Mouse (Mus musculus): ENCODE measurements at regions not wholly inside any gene's neighbourhood (a gene's known extent, or its start where the extent isn't known, plus 50 kb on each side); places are given as distances from the start of the nearest gene placed in this dataset.

DNA sequence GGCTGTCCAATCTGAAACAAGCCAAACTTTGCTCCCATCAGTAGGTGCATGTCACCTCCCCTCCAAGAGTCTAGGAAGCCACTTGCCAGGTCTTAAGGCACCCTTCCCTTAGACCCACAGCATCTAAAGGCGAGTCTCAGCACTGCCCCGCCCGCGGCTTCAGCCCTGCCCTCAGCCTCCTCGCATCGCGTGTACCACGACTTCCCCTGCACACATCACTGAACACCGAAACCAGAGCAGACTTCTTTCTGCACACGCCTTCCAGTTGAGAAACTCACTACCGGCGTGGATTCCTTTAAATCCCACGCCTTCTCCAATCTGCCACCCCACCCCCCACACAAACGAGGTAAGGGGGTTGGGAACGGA lies 168.3 kb upstream of the Azi2 start:
- ATAC-seq (ENCODE audit: poor library complexity, severe bottlenecking): no peak

DNA sequence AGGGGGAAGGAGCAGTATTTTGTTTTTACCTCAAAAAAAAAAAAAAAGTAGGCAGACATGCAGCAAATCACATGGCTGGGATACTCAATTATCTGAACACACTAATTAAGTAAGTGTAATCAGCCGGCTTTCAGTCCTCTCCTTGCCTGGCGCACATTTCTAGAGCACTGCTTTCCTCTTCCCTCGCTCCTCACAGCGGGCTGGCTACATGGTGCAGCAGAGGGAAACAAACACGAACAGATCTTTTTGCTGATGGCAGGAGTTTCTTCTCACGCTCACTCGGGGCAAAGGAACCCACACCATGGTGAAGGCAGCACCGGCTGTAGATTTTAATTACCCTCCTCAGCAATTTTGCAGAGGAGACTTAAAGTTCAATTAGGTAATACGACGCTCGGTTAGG lies 169.7 kb upstream of the Azi2 start:
- no peak for ATAC-seq (ENCODE audit: poor library complexity, severe bottlenecking)

DNA sequence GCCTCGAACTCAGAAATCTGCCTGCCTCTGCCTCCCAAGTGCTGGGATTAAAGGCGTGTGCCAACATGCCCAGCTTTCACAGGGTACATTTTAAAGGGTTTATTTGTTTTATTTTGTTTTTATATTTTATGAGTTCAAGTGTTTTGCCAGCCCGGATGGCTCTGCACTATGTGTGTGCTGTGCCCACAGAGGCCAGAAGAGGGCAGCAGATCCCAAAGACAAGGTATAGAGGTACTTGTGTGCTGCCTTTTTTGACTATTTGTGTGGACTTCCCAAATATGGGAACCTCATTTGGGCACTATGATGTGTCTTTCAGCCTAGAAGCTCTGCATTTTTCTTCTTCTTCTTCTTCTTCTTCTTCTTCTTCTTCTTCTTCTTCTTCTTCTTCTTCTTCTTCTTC lies 176.4 kb upstream of the Azi2 start:
- no peak for ATAC-seq (ENCODE audit: poor library complexity, severe bottlenecking)

GRCm38 (mm10) chr9:117863318-117863717 lies 177.0 kb upstream of the Azi2 start:
- ATAC-seq (ENCODE audit: poor library complexity, severe bottlenecking): peak; percentile 38; the same call in 1 of the 2 replicates

- no peak for ATAC-seq (ENCODE audit: poor library complexity, severe bottlenecking)
Observed at GRCm38 (mm10) chr9:117859580-117860045, 180.7 kb upstream of the Azi2 start.

- ATAC-seq (ENCODE audit: poor library complexity, severe bottlenecking): no peak
Observed at GRCm38 (mm10) chr9:117843531-117843930, 196.8 kb upstream of the Azi2 start.

- ATAC-seq (ENCODE audit: poor library complexity, severe bottlenecking): no peak
Observed at GRCm38 (mm10) chr9:117836696-117837380, 203.5 kb upstream of the Azi2 start.

- no peak for ATAC-seq (ENCODE audit: poor library complexity, severe bottlenecking)
Observed at GRCm38 (mm10) chr9:117833586-117833985, 203.9 kb upstream of the Rbms3 start.

GRCm38 (mm10) chr9:117814661-117815060 lies 184.9 kb upstream of the Rbms3 start:
- no peak for ATAC-seq (ENCODE audit: poor library complexity, severe bottlenecking)

GRCm38 (mm10) chr9:117813216-117813615 lies 183.5 kb upstream of the Rbms3 start:
- ATAC-seq (ENCODE audit: poor library complexity, severe bottlenecking): no peak

GRCm38 (mm10) chr9:117805812-117806211 lies 176.1 kb upstream of the Rbms3 start:
- no peak for ATAC-seq (ENCODE audit: poor library complexity, severe bottlenecking)

DNA sequence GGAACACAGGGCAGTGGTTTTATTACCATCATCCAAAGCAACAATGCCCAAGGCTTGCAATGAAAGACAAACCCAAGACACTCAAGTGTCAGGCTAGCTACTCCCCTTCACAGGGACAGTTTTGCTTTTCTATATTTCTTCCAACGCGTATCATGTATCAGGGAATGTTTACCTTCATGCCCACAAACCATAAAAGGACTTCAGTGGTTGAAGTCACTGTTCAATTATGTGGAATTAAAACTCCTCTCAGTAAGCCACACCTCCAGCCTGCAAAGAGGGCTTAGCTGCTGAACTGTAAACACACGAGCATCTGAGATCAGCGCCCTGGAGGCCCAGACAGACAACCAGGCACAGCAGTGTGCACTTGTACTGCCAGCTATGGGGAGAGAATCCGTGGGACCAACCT lies 154.5 kb upstream of the Rbms3 start:
- no peak for ATAC-seq (ENCODE audit: poor library complexity, severe bottlenecking)

DNA sequence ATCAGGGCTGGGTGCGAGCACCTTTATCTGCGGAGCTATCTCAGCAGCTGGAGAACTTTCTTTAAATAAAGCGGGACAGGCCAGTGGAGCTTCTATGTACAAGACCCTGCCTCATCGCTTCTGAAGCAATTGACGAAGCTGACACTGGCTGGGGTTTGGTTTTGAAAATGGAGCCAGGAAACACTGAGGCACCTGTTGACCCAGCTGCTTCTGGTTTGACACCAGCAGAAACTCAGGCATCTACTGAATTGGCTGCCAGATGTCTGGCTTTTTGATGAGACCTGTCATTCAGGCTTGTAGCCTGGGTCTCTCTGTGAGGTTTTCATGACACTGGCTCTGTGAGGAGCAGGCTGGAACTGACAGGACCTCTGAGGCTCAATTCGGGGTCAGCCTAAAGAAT lies 124.9 kb upstream of the Rbms3 start:
- ATAC-seq (ENCODE audit: poor library complexity, severe bottlenecking): no peak

GRCm38 (mm10) chr9:117753466-117753865 lies 123.8 kb upstream of the Rbms3 start:
- ATAC-seq (ENCODE audit: poor library complexity, severe bottlenecking): no peak

DNA sequence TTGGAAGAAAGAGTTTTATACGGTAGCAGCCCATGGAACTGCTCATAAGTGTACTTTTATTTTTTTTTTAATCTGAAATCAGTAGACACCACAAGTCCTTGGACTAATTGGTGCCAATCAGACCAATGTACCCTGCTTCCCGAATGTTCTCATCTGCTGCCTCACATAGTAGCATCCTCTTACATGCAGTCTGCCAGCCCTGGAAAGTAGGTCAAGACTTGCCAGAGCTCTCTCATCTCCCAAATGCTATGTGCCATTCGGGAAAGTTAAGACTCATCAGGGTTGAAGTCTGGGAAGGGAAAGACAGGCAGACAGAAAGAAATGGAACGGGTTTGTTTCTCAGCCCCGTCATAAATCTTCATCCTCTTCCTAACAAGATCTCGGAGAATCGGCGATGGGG lies 115.2 kb upstream of the Rbms3 start:
- ATAC-seq (ENCODE audit: poor library complexity, severe bottlenecking): no peak

DNA sequence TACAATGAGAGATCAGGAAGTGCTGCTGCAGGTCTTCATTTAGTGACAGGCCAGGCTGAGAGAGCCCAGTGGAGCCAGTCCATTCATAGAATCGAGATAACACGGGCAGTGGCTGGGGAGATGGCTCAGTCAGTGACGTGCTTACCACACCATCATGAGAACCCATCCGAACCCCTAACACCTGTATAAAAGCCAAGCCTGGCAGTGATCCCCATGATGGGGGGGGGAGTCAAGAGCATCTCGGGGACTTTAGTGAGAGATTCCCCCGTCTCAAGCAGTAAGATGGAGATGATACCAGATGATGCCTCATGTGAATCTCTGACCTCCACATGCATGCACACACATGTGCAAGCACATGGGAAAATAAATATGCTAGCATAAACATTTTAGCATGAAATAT lies 99.7 kb upstream of the Rbms3 start:
- ATAC-seq (ENCODE audit: poor library complexity, severe bottlenecking): no peak

DNA sequence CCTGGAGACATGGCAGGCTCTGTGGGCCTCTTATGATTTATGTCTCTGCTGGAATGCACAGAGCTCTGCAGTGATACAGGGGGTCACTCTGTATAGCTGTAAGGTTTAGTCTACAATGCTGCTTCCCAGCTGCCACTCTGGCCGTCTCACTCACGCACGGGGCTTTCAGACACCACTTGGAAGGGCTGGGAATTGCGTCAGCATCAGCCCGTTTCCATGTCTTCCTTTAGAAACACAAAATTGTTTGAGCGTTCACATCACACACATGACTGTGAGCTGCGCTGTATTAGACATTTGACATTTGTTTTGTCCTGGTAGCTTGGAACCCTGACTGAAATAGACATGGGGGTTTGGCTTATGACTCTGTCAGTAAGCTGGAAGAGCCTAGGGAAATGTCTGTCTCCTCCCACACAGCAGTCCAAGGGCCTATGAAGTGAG lies 90.5 kb upstream of the Rbms3 start:
- no peak for ATAC-seq (ENCODE audit: poor library complexity, severe bottlenecking)

DNA sequence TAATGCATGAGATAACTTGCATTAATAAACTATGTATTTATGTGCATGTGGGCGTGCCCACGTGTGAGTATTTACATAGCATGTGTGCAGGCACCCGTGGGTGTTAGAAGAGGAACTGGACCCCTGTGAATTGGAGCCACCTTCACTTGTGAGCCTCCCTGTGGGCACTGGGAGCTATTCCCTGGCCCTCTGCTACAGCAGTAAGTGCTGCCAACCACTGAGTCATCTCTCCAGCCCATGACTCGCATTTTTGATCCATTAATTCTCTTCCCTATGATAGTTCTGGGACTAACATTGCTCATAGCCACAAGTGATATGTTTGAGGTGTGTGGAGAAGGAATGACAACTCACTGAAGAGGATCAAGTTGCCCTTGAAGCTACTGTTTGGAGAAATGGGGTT lies 87.6 kb upstream of the Rbms3 start:
- no peak for ATAC-seq (ENCODE audit: poor library complexity, severe bottlenecking)

- ATAC-seq (ENCODE audit: poor library complexity, severe bottlenecking): no peak
Observed at GRCm38 (mm10) chr9:117716476-117716875, 86.8 kb upstream of the Rbms3 start.

DNA sequence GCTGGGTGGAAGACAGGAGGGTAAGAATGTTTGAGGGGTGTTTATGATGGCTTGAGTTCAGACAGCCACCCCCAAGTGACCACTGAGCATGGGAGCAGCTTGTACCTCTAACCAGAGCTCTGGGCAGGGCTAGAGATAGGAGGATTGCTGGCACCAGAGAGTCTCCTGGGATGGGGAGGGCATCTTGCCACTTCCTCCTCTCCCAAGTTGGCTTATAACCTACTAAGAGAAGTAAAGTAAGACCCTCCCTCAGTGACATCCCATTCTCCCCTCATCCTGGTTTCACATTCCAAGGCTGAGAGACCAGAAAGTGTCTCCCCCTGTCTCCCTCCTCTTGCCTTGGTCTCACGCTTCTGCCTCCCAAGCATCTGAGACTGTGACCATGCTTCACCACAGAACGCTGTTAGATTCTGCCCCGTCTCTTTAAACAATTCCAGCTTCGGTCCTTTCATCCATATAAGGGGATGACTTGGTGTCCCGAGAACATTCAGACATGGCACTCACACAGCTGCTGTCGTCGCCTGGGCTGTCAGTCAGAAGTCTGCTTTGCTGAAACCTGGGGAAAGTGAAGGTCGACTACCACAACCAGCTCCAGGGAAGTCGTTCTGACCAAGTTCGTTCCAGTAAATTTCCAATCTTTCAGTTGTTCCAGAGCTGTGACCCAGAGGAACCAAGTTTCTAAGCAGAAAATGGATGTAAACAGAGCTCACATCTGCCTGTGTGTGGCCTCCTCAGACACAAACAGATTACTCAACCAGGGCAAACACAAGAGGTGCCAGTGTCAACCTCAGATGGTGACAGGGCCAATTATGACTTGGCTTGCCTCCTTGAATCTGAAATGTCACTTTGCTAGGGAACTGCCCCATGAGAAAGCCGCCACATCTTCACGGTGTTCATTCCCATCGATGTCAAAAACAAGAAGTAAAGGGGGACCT lies 85.3 kb upstream of the Rbms3 start:
- ATAC-seq (ENCODE audit: poor library complexity, severe bottlenecking): no peak

DNA sequence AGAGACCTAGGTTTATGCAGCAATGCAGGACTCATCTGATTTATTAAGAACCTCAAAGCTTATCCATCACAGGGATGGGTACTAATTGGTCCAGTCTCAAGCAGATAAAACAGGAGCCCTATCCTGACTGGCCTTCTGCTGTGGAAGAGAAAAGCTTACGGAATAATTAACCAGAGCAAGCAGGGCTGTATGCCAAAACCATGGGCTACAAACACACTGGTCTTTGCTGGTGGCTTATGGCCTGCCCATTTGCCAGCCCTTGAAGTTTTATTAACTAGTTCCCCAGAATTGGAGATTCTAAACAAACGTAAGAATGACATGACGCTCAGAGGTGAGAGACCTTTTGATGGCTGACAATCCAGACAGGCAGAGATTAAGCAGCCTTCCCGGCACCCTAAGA lies 83.4 kb upstream of the Rbms3 start:
- no peak for ATAC-seq (ENCODE audit: poor library complexity, severe bottlenecking)

DNA sequence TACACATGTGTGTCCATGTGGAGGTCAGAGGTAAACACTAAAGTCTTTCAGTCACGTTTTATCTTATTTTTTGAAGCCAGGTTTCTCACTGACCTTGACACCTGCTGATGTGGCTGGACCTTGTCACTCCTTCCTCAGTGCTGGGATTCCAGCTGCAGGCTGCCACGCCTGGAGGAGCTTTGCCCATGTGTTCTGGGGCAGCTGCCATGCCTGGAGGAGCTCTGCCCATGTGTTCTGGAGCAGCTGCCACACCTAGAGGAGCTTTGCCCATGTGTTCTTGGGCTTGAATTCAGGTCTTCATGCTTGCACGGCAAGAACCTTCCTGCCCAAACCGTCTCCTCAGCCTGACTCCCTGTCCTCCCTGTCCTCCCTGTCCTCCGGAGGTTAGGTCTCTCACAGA lies 82.1 kb upstream of the Rbms3 start:
- ATAC-seq (ENCODE audit: poor library complexity, severe bottlenecking): no peak
